Mouse (Mus musculus) midbrain, embryonic 16.5 days (tissue): ENCODE data around the gene Cstf1. TPM values are rescaled to one million over a fixed set of nuclear protein-coding genes. Genes with fewer than 3 reads are reported as not detected.

Experiments
- ATAC-seq: fragments of 200-750 bp; cut with Nextera tagmentation; 2 replicates; pipeline ENCODE4 v1.8.0; 2017; ENCODE audit warnings: moderate TSS enrichment
- H3K27ac ChIP-seq: fragments of 300-500 bp; sonication (generic); 2 replicates; pipeline ENCODE4 v1.5.1; 2014; ENCODE audit warnings: mild to moderate bottlenecking, low read length, mixed read lengths
- H3K27me3 ChIP-seq: fragments of 300-500 bp; sonication (generic); 2 replicates; pipeline ENCODE4 v1.6.1; 2014; ENCODE audit warnings: low read depth, low read length, mixed read lengths; ENCODE audit not compliant: control insufficient read depth, insufficient read depth
- H3K36me3 ChIP-seq: fragments of 300-500 bp; sonication (generic); 2 replicates; pipeline ENCODE4 v1.6.1; 2014; ENCODE audit warnings: mild to moderate bottlenecking, low read length, moderate library complexity, mixed read lengths; ENCODE audit not compliant: control insufficient read depth, insufficient read depth
- H3K4me1 ChIP-seq: fragments of 300-500 bp; sonication (generic); 2 replicates; pipeline ENCODE4 v1.6.1; 2014; ENCODE audit warnings: mild to moderate bottlenecking, low read length, mixed read lengths; ENCODE audit not compliant: control insufficient read depth, insufficient read depth
- H3K4me2 ChIP-seq: fragments of 300-500 bp; sonication (generic); 2 replicates; pipeline ENCODE4 v1.6.1; 2014; ENCODE audit warnings: mild to moderate bottlenecking, low read length, mixed read lengths
- H3K4me3 ChIP-seq: fragments of 300-500 bp; sonication (generic); 2 replicates; pipeline ENCODE4 v1.5.1; 2014; ENCODE audit warnings: low read depth, mild to moderate bottlenecking, low read length, moderate library complexity, mixed read lengths
- H3K9ac ChIP-seq: fragments of 300-500 bp; sonication (generic); 2 replicates; pipeline ENCODE4 v1.6.1; 2014; ENCODE audit warnings: low read depth, low read length, mixed read lengths
- H3K9me3 ChIP-seq: fragments of 300-500 bp; sonication (generic); replicated peaks from 2 replicates; pipeline ENCODE4 v1.6.1; 2014; ENCODE audit warnings: mild to moderate bottlenecking, low read length, mixed read lengths; ENCODE audit not compliant: control insufficient read depth, poor library complexity, severe bottlenecking
- WGBS: fragments of 180-500 bp; shearing (Covaris S2); extraction: QIAGEN DNeasy Blood & Tissue Kit; methylation state at CpG from one replicate; pipeline ENCODE4 v1.1.7; 2014; 5-methylcytosine and 5-hydroxymethylcytosine counted together
- polyA plus RNA-seq: library from polyadenylated mRNA; unstranded; fragments of >200 nt; fragmentation: Nextera tagmentation; extraction: Ambion mirVana; gene quantifications from 2 replicates; pipeline ENCODE4 v1.2.1, GENCODE M21; 2015

Cstf1 gene
- polyA plus RNA-seq, 1 experiment from 2014 or later: 23.4 TPM

DNA sequence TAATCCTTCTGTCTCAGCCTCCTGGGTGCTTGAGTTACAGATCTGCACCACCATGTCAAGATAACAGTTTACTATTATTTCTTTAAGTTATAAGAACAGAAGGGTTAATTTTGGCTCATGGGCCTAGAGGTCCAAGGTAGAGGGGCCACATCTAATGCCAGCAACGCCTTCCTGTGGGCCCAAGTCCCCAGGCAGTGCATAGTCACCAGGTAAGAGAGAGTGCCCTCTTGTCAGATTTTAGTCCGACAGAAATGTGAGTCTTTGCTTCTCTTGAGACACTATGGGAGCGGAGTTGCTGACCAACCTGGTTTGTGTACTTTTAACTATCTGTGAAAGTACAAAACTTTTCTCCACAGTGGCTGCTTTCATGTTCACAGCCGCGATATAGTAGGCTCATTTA is 25.8 kb upstream of the Cstf1 start:
- H3K4me1 ChIP-seq: peaks cover 3% of the 10 kb centered on the region; the same call in 1 of the 2 replicates
- 31% methylated on average over 5 of the region's 5 CpGs for WGBS
- no peak overlapping the region for H3K9ac ChIP-seq
- H3K27ac ChIP-seq: peak overlapping the region; percentile 39; the same call in 1 of the 2 replicates
- no peaks in the 10 kb centered on the region for H3K27me3 ChIP-seq
- H3K4me3 ChIP-seq: peak overlapping the region; percentile 67
- no peaks in the 10 kb centered on the region for H3K9me3 ChIP-seq
- peak; percentile 9; the same call in 1 of the 2 replicates for ATAC-seq
- H3K4me2 ChIP-seq: peak overlapping the region; percentile 98
- no peaks in the 10 kb centered on the region for H3K36me3 ChIP-seq

DNA sequence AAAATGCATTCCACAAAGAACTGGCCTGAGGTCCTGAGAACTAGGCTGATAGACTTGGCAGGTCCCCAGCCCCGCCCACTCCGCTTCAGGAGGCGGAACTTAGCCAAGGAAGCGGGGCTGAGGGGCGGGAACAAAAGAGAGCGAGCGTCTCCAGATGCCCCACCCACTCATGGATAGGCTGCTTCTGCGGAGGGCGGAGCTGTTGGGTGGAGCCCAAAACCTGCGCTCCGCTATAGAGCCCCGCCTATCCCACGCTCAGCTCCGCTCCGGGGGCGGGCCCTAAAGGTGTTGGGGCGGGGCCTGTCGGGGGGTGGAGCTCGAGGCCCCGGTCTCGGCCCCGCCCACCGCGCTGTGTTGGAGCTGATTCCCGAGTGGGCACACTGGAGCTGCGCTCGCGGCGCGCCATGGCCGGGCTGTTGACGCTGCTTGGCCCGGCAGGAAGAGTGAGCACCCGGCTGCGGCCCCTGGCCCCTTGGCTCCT is 25.2 kb upstream of the Cstf1 start, which contains the start of gene Fam210b:
TSS of gene Fam210b (plus strand) at position 308 of the 481 bp plus-strand sequence.
- Histone ChIP-seq H3K9me3 (no peaks in the 10 kb centered on the region), H3K4me1 (peaks cover 3% of the 10 kb centered on the region; the same call in 1 of the 2 replicates), H3K4me3 (peak within 1 kb of the TSS; percentile 67), H3K27ac (peak within 1 kb of the TSS; percentile 53; the same call in 1 of the 2 replicates), H3K27me3 (no peaks in the 10 kb centered on the region), H3K9ac (peak within 1 kb of the TSS; percentile 75), H3K4me2 (peak within 1 kb of the TSS; percentile 98), H3K36me3 (no peaks in the 10 kb centered on the region)
- under 1% methylated on average over 29 of the region's 35 CpGs for WGBS
- peak; percentile 93 for ATAC-seq

DNA sequence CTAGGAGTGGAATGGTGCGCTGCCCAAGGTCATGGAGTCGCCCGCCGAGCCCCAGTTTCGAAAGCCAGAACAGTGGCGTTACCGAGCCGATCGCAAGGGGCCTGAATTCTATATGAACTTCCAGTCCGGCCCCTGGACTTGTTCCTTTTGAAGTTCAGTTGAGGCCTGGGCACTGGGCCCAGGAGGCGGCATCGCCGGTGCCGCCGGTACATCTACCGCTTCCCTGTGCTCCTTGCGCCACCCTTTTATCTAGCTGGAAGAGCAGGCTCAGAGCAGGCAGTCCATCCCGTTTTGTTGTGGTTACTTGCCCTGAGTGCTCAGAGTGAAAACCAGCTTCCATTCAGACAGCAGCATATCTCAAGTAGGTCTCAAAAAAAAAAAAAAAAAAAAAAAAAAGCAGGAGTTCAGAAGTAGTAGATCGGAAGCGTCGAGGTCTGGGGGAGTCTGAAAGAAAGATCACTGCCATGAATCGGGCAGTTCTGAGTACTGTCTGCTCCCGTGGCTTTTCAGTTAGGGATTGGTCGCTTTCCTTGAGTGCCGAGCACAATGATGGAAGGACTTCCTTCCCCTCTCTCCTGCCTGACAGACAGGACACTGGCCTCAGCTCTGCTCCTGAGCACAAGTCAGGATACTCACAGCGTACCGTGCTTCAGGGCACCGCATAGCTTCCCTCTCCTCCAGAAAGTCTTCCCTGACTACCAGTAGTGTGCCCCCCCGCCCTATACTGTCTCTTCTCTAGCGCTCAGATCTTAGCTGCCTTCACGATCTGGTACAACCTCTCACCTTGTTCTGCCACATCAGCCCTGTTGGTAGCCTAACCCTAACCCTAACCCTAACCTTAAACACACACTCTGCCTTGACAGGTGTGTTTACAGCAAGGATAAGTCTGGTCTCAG is 24.2 kb upstream of the Cstf1 start:
- Histone ChIP-seq H3K4me3 (peak overlapping the region; percentile 67), H3K27me3 (no peaks in the 10 kb centered on the region), H3K36me3 (no peaks in the 10 kb centered on the region), H3K4me1 (peaks cover 3% of the 10 kb centered on the region; the same call in 1 of the 2 replicates), H3K9ac (peak overlapping the region; percentile 75), H3K27ac (peak overlapping the region; percentile 53; the same call in 1 of the 2 replicates), H3K9me3 (no peaks in the 10 kb centered on the region), H3K4me2 (peak overlapping the region; percentile 98)
- peak; percentile 12; the same call in 1 of the 2 replicates for ATAC-seq
- 11% methylated on average over 31 of the region's 31 CpGs for WGBS

DNA sequence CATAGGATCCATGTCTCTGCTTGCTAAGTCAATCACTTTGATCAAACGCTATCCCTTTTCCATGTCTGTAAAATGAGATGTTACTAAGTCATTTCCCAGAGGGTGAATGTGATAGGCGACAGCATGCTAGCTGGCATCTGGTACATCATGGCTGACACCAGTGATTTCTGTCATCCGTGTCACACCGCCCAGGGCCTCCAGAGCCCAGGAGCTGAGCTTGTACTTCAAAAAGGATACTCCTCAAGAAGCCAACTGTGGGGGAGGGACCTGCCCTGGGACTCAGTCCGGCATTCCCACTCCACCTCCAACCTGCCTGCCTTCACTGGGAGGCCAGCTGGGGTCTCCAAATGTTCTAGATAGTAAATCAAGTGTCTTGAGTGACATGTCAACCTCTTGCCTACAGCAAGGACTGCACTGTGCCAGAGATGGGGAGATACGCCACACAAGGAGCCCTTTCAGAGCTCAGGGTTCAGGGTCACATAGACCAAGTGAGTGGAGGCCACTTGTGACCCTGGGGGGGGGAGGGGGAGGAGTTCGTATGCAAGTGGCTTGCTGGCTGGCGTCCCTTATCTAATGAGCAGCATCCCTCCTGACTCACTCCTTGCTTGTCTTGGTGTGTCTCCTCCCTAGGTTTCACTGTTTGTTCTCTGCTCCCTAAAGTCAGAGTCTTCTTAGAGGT is 23.4 kb upstream of the Cstf1 start:
- H3K9me3 ChIP-seq: no peaks in the 10 kb centered on the region
- no peak for ATAC-seq
- WGBS: 73% methylated on average over 8 of the region's 8 CpGs
- H3K4me1 ChIP-seq: peaks cover 3% of the 10 kb centered on the region; the same call in 1 of the 2 replicates
- H3K4me3 ChIP-seq: peak overlapping the region; percentile 67; the same call in 1 of the 2 replicates
- no peaks in the 10 kb centered on the region for H3K36me3 ChIP-seq
- no peak overlapping the region for H3K27ac ChIP-seq
- H3K9ac ChIP-seq: no peak overlapping the region
- no peaks in the 10 kb centered on the region for H3K27me3 ChIP-seq
- H3K4me2 ChIP-seq: peak overlapping the region; percentile 98

DNA sequence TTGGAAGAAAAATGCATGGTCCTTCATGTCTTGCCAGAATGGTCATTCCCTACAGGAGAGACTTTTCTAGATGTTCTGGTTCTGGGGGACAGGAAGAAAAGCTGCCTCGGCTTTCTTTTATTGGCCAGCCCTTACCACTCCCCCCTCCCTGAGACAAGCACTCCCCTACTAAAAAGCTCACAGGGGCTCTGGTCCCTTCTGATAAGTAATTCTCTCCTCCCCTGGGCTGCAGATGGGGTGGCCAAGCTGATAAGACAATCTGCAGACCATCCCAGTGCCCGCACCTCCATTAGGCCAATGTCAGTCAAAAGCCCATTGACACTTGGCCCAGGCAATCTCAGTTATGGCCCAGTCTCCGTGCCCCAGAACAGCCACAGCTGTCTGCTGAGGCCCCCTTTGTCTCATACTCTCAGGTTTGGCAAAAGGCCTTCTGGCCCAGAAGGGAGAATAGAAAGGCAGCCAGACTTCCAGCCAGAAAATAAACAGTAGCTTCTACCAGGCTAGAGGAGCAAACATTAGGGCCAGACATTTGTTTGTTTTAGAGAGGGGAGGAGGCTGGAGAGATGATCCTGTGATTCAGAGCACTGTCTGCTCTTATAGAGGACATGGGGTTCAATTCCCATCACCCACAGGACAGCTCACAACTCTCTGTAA is 22.1 kb upstream of the Cstf1 start:
- H3K27me3 ChIP-seq: no peaks in the 10 kb centered on the region
- H3K9me3 ChIP-seq: no peaks in the 10 kb centered on the region
- no peak overlapping the region for H3K4me2 ChIP-seq
- H3K9ac ChIP-seq: no peak overlapping the region
- ATAC-seq: no peak
- no peak overlapping the region for H3K27ac ChIP-seq
- H3K36me3 ChIP-seq: no peaks in the 10 kb centered on the region
- H3K4me1 ChIP-seq: peaks cover 6% of the 10 kb centered on the region; the same call in 1 of the 2 replicates
- WGBS: 50% methylated on average over 3 of the region's 3 CpGs
- H3K4me3 ChIP-seq: no peak overlapping the region

DNA sequence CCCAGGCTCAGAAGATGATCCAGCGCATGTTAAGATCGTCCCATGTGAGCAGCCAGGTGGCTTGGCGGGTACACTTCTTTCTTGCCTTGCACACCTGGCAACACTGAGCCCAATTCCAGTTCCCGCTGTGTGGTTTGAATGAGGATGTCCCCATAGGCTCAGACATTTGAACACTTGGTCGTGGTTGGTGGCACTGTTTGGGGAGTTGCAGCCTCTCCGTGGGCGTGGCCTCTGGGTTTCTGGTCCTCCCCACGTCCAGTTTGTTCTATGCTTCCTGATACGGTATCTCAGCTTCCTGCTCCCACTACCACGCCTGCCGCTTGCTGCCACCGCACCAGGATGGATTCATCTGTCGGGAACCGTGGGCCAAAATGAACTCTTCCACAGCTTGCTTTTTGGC is 20.7 kb upstream of the Cstf1 start:
- ATAC-seq: no peak
- Histone ChIP-seq H3K27me3 (no peaks in the 10 kb centered on the region), H3K4me1 (peaks cover 8% of the 10 kb centered on the region; the same call in 1 of the 2 replicates), H3K27ac (no peak overlapping the region), H3K9me3 (no peaks in the 10 kb centered on the region), H3K4me2 (no peak overlapping the region), H3K9ac (no peak overlapping the region), H3K36me3 (no peaks in the 10 kb centered on the region), H3K4me3 (no peak overlapping the region)
- 78% methylated on average over 14 of the region's 14 CpGs for WGBS

DNA sequence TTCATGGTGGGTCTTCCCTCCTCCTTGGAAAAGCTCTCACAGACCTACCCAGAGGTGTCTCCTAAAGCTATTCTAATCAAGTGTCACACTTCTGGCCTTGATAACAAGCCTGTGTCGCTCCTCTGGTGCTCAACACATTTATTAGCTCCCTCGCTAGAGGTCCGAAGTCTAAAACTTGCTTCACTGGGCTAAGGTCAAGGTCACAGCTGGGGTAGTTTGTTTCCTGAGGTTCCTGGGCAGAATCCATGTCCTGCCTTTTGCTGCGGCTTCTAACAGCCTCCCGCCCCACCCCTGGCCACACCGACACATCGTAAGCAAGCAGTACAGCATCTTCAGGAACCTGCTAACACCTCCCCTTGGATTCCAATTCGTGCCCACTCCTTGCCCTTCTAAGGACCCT is 19.7 kb upstream of the Cstf1 start:
- Histone ChIP-seq H3K9me3 (no peaks in the 10 kb centered on the region), H3K27me3 (no peaks in the 10 kb centered on the region), H3K4me1 (peaks cover 15% of the 10 kb centered on the region), H3K9ac (no peak overlapping the region), H3K36me3 (no peaks in the 10 kb centered on the region), H3K4me3 (no peak overlapping the region), H3K4me2 (no peak overlapping the region), H3K27ac (no peak overlapping the region)
- no peak for ATAC-seq
- WGBS: 86% methylated on average over 8 of the region's 8 CpGs

DNA sequence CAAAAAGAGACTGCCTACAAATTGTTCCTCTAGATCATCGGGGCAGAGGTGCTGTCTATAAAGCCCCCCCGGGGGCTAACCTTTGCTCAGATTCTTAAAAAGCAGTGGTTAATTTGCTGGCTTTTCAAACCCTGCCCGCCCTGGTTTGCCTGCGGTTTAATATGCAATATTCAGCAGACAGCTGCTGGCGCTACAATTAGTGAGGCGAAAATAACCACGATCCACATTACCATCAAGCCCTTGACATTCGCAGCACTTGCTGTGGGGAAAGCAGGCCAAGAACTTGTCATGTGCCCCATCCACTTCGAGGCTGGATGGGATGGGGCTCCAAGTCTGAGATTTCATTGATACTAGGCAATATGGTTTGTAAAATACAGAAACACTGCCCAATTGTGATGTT is 17.3 kb upstream of the Cstf1 start:
- Histone ChIP-seq H3K27me3 (no peaks in the 10 kb centered on the region), H3K27ac (0 out of 2 replicates have a peak overlapping the region, but pooled peaks have one; percentile 18)

More for the DNA sequence above, 17.3 kb upstream of the Cstf1 start:
- no peak overlapping the region for H3K9ac ChIP-seq
- peaks cover 12% of the 10 kb centered on the region for H3K4me1 ChIP-seq
- H3K9me3 ChIP-seq: no peaks in the 10 kb centered on the region
- H3K4me3 ChIP-seq: no peak overlapping the region
- no peak overlapping the region for H3K4me2 ChIP-seq
- H3K36me3 ChIP-seq: 0 out of 2 replicates have a peak, but pooled peaks cover 4% of the 10 kb centered on the region
- 40% methylated on average over 9 of the region's 9 CpGs for WGBS
- no peak for ATAC-seq
